Mouse (Mus musculus): ENCODE measurements around the gene Gm10964. TPM values are rescaled to one million over a fixed set of nuclear protein-coding genes. Genes with fewer than 3 reads are reported as not detected.

Gene Gm10964
- polyA plus RNA-seq, 1 experiment from 2014 or later = not detected

DNA sequence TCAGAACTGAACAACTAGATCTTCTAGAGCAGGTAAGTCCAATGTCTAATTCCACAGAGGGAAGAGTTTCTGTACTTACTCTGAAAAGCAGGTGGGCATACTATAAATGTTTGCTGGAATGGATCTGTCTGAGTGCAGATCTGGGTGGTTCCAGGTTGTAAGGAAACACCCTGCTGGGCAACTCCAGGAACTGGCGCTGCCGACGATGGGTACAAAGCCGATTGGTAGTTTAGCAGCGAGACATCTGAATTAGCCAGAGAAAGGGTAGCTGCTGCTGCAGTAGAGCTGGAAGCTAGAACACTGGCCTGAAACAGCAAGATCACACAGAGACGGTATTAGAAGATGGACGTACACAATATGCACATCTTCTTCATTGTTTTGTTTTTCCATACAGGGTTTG, 19.3 kb downstream of the Gm10964 start:
- TF ChIP-seq CTCF (IDR thresholded peaks at IDR 0.05; ENCODE audit: low read depth) = no peak
- H3K4me1 ChIP-seq (replicated peaks; ENCODE audit: insufficient read depth, low read length) = no peaks in the 10 kb centered on the region
- WGBS = 86% methylated on average over 7 of the region's 7 CpGs
- no peak overlapping the region for H3K9ac ChIP-seq (ENCODE audit: low read depth, low read length)
- no peak for ATAC-seq (replicated peaks; ENCODE audit: low FRiP score, low read depth)
- H3K27ac ChIP-seq = no peak overlapping the region
- no peak overlapping the region for H3K4me2 ChIP-seq (ENCODE audit: low read length)
- no peaks in the 10 kb centered on the region for H3K9me3 ChIP-seq (replicated peaks; ENCODE audit: low read length)
- peaks cover 46% of the 10 kb centered on the region for H3K36me3 ChIP-seq (ENCODE audit: insufficient read depth, low read length)
- DNase-seq (ENCODE audit: low spot score) = no peak
- H3K27me3 ChIP-seq (ENCODE audit: insufficient read depth, low read length) = no peaks in the 10 kb centered on the region
- no peak overlapping the region for H3K4me3 ChIP-seq (replicated peaks; ENCODE audit: low read depth, low read length)

DNA sequence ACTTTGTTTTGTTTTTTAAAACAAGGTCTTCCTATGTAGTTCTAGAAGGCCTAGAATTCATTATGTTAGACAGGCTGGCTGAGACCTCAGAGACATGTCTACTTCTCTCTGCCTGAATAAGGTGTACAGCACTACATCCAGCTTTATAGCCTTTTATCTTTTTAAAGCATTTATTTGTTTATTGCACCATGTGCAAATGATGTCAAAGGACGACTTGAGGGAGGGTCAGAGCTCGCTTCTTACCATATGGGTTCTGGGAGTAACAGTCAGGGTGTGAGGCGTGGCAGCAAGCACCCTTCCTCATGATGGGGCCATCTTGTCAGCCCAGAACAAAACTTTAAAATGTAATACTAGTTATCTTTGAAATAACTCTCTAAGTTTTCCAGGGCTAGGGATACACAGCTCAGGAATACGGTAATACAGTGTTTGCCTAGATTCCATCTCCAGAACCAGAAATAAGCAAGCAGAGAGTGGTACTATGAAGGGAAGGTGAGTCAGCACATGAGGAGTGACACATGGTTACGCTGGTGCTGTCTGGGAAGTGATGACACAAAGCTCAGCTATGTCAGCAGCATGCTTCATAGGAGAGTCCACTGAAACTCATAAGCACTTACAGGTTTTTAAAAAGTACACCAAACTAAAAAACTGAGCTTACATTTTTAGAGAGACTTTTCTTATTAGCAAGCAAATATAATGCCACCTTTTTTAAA, 20.2 kb downstream of the Gm10964 start:
- ATAC-seq (replicated peaks; ENCODE audit: low FRiP score, low read depth) = no peak
- no peaks in the 10 kb centered on the region for H3K9me3 ChIP-seq (replicated peaks; ENCODE audit: low read length)
- no peak overlapping the region for H3K4me2 ChIP-seq (ENCODE audit: low read length)
- H3K4me1 ChIP-seq (replicated peaks; ENCODE audit: insufficient read depth, low read length) = no peaks in the 10 kb centered on the region
- H3K27me3 ChIP-seq (ENCODE audit: insufficient read depth, low read length) = no peaks in the 10 kb centered on the region
- no peak for DNase-seq (ENCODE audit: low spot score)
- no peak for TF ChIP-seq CTCF (IDR thresholded peaks at IDR 0.05; ENCODE audit: low read depth)
- no peak overlapping the region for H3K4me3 ChIP-seq (replicated peaks; ENCODE audit: low read depth, low read length)
- 77% methylated on average over 5 of the region's 5 CpGs for WGBS
- no peak overlapping the region for H3K9ac ChIP-seq (ENCODE audit: low read depth, low read length)
- H3K27ac ChIP-seq = no peak overlapping the region
- H3K36me3 ChIP-seq (ENCODE audit: insufficient read depth, low read length) = peaks cover 42% of the 10 kb centered on the region

DNA sequence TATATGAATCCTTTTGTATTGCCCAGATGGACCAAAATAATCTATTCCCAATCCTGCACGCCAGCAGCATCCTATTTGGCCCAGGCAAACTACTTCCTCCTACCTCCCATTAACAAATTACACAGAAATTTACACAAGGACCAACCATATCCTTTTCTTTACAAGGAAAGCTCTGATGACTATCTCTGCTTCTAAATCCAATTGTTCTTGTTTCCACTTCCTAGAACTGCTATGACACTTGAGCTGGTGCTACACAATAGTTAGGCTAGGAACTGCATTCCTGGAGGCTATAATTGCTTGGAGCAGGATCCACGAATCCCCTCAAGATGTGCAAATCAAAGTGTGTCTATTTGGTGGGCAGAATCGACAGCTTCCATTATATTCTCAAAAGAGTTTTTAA, 27.6 kb downstream of the Gm10964 start:
- no peak overlapping the region for H3K4me3 ChIP-seq (replicated peaks; ENCODE audit: low read depth, low read length)
- no peak for TF ChIP-seq CTCF (IDR thresholded peaks at IDR 0.05; ENCODE audit: low read depth)
- WGBS = 76% methylated on average over 3 of the region's 3 CpGs
- H3K27me3 ChIP-seq (ENCODE audit: insufficient read depth, low read length) = no peaks in the 10 kb centered on the region
- H3K9me3 ChIP-seq (replicated peaks; ENCODE audit: low read length) = no peaks in the 10 kb centered on the region
- ATAC-seq (replicated peaks; ENCODE audit: low FRiP score, low read depth) = no peak
- peaks cover 11% of the 10 kb centered on the region; the same call in 1 of the 2 replicates for H3K36me3 ChIP-seq (ENCODE audit: insufficient read depth, low read length)
- DNase-seq (ENCODE audit: low spot score) = no peak
- H3K27ac ChIP-seq = no peak overlapping the region
- no peak overlapping the region for H3K9ac ChIP-seq (ENCODE audit: low read depth, low read length)
- H3K4me2 ChIP-seq (ENCODE audit: low read length) = no peak overlapping the region
- 0 out of 2 replicates have a peak, but pooled peaks cover 4% of the 10 kb centered on the region for H3K4me1 ChIP-seq (replicated peaks; ENCODE audit: insufficient read depth, low read length)

DNA sequence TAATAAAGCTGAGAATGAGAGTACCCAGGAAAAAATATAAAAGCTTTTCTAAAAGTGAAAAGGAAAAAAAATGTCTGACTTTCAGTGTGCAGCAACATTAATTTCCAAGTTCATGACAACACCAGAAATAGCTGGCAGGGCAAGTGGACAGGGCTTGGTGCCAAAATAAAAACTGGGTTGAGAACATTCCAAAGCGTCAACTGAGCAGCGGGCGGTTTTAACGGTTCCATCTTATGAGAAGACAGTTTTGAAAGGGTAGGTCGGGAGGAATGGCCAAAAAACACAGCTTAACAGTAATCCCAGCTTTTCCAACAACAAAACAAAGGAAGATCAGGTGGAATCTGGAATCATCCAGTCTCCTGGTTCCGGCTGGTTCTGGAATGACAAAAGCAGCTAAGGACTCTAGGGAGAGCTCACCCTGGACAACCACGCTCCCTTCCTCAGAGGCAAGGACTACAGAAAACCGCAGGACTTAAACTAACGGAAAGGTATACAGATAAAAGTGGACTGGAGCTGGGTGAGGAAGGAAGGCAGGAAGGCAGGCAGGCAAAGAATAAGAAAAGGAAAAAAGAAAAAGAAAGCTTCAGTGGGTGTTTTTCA, 32.5 kb downstream of the Gm10964 start:
- no peak for ATAC-seq (replicated peaks; ENCODE audit: low FRiP score, low read depth)
- Histone ChIP-seq H3K4me2 (ENCODE audit: low read length) (no peak overlapping the region), H3K27me3 (ENCODE audit: insufficient read depth, low read length) (no peaks in the 10 kb centered on the region), H3K9me3 (replicated peaks; ENCODE audit: low read length) (no peaks in the 10 kb centered on the region), H3K9ac (ENCODE audit: low read depth, low read length) (no peak overlapping the region), H3K36me3 (ENCODE audit: insufficient read depth, low read length) (0 out of 2 replicates have a peak, but pooled peaks cover 9% of the 10 kb centered on the region), H3K27ac (peak overlapping the region; percentile 71), H3K4me1 (replicated peaks; ENCODE audit: insufficient read depth, low read length) (peaks cover 19% of the 10 kb centered on the region; the same call in 1 of the 2 replicates), H3K4me3 (replicated peaks; ENCODE audit: low read depth, low read length) (no peak overlapping the region)
- WGBS = 42% methylated on average over 9 of the region's 9 CpGs
- TF ChIP-seq CTCF (IDR thresholded peaks at IDR 0.05; ENCODE audit: low read depth) = no peak
- DNase-seq (ENCODE audit: low spot score) = peak; percentile 63

DNA sequence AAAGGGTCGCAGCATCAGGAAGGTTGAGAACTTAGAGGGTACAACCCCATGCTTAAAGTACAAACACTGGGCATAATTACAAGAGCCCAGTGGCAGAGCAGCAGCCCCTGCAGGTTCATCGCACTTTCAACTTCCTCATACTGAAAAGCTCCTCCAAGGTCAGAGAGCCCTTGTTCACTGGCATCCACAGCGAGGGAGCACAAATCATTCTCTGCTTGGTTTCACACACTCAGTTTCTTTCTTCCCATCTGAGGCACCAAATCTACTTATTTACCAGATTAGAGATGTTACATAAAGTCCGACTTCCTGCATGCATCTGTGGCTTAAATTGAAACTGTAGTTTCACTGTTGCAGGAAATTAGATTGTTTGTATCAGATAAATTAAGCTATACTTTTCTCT, 33.7 kb downstream of the Gm10964 start:
- Histone ChIP-seq H3K4me1 (replicated peaks; ENCODE audit: insufficient read depth, low read length) (peaks cover 19% of the 10 kb centered on the region; the same call in 1 of the 2 replicates), H3K27me3 (ENCODE audit: insufficient read depth, low read length) (no peaks in the 10 kb centered on the region), H3K4me2 (ENCODE audit: low read length) (no peak overlapping the region), H3K27ac (peak overlapping the region; percentile 68), H3K36me3 (ENCODE audit: insufficient read depth, low read length) (peaks cover 19% of the 10 kb centered on the region), H3K9ac (ENCODE audit: low read depth, low read length) (no peak overlapping the region), H3K9me3 (replicated peaks; ENCODE audit: low read length) (no peaks in the 10 kb centered on the region), H3K4me3 (replicated peaks; ENCODE audit: low read depth, low read length) (no peak overlapping the region)
- 34% methylated on average over 4 of the region's 4 CpGs for WGBS
- TF ChIP-seq CTCF (IDR thresholded peaks at IDR 0.05; ENCODE audit: low read depth) = no peak
- DNase-seq (ENCODE audit: low spot score) (peak; percentile 42), ATAC-seq (replicated peaks; ENCODE audit: low FRiP score, low read depth) (no peak)

DNA sequence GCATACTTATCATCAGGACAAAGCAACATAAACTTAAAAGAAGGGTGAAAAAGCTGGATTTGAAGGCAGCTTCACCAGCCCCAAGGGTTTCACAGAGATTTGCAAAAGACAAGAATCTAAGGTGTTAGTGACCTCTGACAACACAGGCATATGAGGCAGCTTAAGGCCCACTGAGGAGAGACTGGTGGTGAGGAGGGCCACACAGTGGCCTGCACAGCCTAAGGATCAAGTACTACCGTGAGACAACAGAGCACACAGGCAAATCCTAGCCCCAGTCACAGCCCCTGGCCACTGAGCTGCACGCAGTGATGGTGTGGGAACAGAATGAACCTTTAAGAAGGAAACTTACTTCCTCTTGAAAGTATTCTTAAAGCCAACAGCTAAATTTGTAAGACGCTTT, 34.3 kb downstream of the Gm10964 start:
- H3K36me3 ChIP-seq (ENCODE audit: insufficient read depth, low read length) = peaks cover 17% of the 10 kb centered on the region
- H3K27ac ChIP-seq = peak overlapping the region; percentile 68
- no peak overlapping the region for H3K4me2 ChIP-seq (ENCODE audit: low read length)
- no peak overlapping the region for H3K9ac ChIP-seq (ENCODE audit: low read depth, low read length)
- no peaks in the 10 kb centered on the region for H3K27me3 ChIP-seq (ENCODE audit: insufficient read depth, low read length)
- peaks cover 19% of the 10 kb centered on the region; the same call in 1 of the 2 replicates for H3K4me1 ChIP-seq (replicated peaks; ENCODE audit: insufficient read depth, low read length)
- no peak for ATAC-seq (replicated peaks; ENCODE audit: low FRiP score, low read depth)
- H3K4me3 ChIP-seq (replicated peaks; ENCODE audit: low read depth, low read length) = no peak overlapping the region
- no peak for DNase-seq (ENCODE audit: low spot score)
- TF ChIP-seq CTCF (IDR thresholded peaks at IDR 0.05; ENCODE audit: low read depth) = no peak
- WGBS = 77% methylated on average over 3 of the region's 3 CpGs
- no peaks in the 10 kb centered on the region for H3K9me3 ChIP-seq (replicated peaks; ENCODE audit: low read length)

Data from kidney, postnatal 0 days (tissue).